Mouse (Mus musculus) bone marrow, adult 2 months (tissue): ENCODE results near the gene Gtf3c6.

Experiments used
- CTCF ChIP-seq: fragments of 200-500 bp; IDR thresholded peaks from 2 replicates; pipeline ENCODE4 v1.5.1; 2011; ENCODE audit warnings: low read length, control low read depth; ENCODE audit not compliant: control insufficient read depth, insufficient read depth
- POLR2A ChIP-seq: fragments of 200-500 bp; IDR thresholded peaks from 2 replicates; pipeline ENCODE4 v1.6.1; 2011; ENCODE audit warnings: low read depth, mild to moderate bottlenecking, control low read depth, low read length, borderline replicate concordance; ENCODE audit not compliant: control insufficient read depth

GRCm38 (mm10) chr10:40237826-40238225 is 20.1 kb downstream of the Gtf3c6 start:
- TF ChIP-seq CTCF: no peak
- TF ChIP-seq POLR2A: no peak
